Mouse (Mus musculus) megakaryocyte, embryonic 14.5 days (primary cell): ENCODE measurements around the gene Nt5c3b.

Experiments
- FLI1 ChIP-seq: IDR thresholded peaks from 2 replicates; pipeline ENCODE4 v1.6.1; 2012; ENCODE audit warnings: low read length, inconsistent platforms, mixed read lengths
- GATA1 ChIP-seq: IDR thresholded peaks from 3 replicates; pipeline ENCODE4 v1.6.1; 2012; ENCODE audit warnings: mixed read lengths, low read length, inconsistent platforms, borderline replicate concordance

DNA sequence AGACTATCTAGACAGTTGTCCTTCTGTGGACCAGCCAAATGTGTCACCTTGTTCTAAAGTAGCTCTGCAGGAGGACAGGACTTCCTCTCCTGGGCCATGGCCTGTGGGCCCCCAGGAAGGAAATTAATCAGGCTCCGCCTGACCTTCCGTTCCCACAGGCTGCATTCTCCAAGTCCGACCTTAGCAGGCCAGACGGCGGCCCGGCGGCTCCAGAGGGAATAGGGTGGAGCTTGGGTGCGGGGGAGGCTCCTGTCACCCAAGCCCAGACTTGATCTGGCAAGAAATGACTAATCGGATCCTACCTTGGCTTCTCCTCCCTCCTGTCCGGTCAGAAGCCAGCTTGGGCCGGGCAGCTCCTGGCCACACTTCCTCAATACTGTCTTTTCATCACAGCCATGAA is 46.4 kb downstream of the Nt5c3b start:
- TF ChIP-seq GATA1: no peak
- no peak for TF ChIP-seq FLI1
